Mouse (Mus musculus): ENCODE results near the gene Cacna1c.

- TF ChIP-seq CTCF (IDR thresholded peaks at IDR 0.05; ENCODE audit: low read depth, low read length) (no peak), POLR2A (IDR thresholded peaks at IDR 0.05; ENCODE audit: borderline replicate concordance, low read depth, low read length) (no peak)
These were observed 423.6 kb downstream of the Cacna1c start for GRCm38 (mm10) chr6:118772581-118772980.
